Mouse (Mus musculus): ENCODE results near the gene Mief1.

GRCm38 (mm10) chr15:80254207-80254606, 20.4 kb downstream of the Mief1 start:
- TF ChIP-seq CTCF (IDR thresholded peaks at IDR 0.05) (no peak), EP300 (IDR thresholded peaks at IDR 0.05) (no peak)
